Mouse (Mus musculus) heart, postnatal 14 days (tissue): ENCODE measurements around the gene Cfap44. TPM values are rescaled to one million over a fixed set of nuclear protein-coding genes. Genes with fewer than 3 reads are reported as not detected.

Source experiments
- DNase-seq, 2 experiments: peaks; one replicate each; pipeline ENCODE4 v3.0.0; 2021 to 2022
- intact Hi-C: fragments of 180-260 bp; cut with DNase I; formaldehyde crosslinking; loops from one replicate; pipeline ENCODE4 v1.15.1; 2025
- long read RNA-seq, 2 experiments: library from polyadenylated mRNA; stranded (forward); transcript quantifications; one replicate each; pipeline ENCODE4 v2.0.0; 2021
- total RNA-seq, 2 experiments: library from RNA; stranded (reverse); gene quantifications; 2 replicates each; pipeline ENCODE4 v1.2.3; 2021

The Cfap44 gene
- under 1 TPM in 1 of 2 experiments, not detected in 1; 0.31 TPM for total RNA-seq
- long read RNA-seq, experiment 1, result 0 reads
- long read RNA-seq, experiment 2, result 0 reads

GRCm38 (mm10) chr16:44394577-44395243 is at the start of gene Cfap44:
Gene Cfap44 (plus strand): TSS chr16:44394796.
- DNase-seq, result peak; percentile 50 to 59
- intact Hi-C loops, result no loop called here

- intact Hi-C loops, result no loop called here
- DNase-seq, result peak; percentile 95 to 98
Measured at GRCm38 (mm10) chr16:44347071-44347901, 47.3 kb upstream of the Cfap44 start, which contains the start of gene Spice1. Gene Spice1 (plus strand): TSS chr16:44347121.

GRCm38 (mm10) chr16:44349801-44350397 is 44.7 kb upstream of the Cfap44 start:
- intact Hi-C loops, result loop anchor here (2.0 kb wide), 1 partner anchor 13 kb away; no protein-coding TSS in a partner anchor
- DNase-seq, result no peak

GRCm38 (mm10) chr16:44356291-44356690 is 38.3 kb upstream of the Cfap44 start:
- DNase-seq, result no peak
- intact Hi-C loops, result no loop called here

- intact Hi-C loops, result no loop called here
- peak; percentile 41 to 43 for DNase-seq
Measured at GRCm38 (mm10) chr16:44357571-44358268, 36.9 kb upstream of the Cfap44 start.

GRCm38 (mm10) chr16:44361921-44362890 is 32.4 kb upstream of the Cfap44 start:
- intact Hi-C loops, result loop anchor here (1.0 to 10.0 kb wide), 4 partner anchors 13 to 187 kb away; partner anchors contain the start of gene Usf3
- peak; percentile 22 to 49 for DNase-seq

- intact Hi-C loops, result loop anchor here (10.0 kb wide), 1 partner anchor 191 kb away; the partner anchor contains the start of gene Usf3
- DNase-seq, result no peak
Measured at GRCm38 (mm10) chr16:44365522-44365921, 29.1 kb upstream of the Cfap44 start.

- DNase-seq, result no peak
- intact Hi-C loops, result no loop called here
Measured at GRCm38 (mm10) chr16:44375459-44375858, 19.1 kb upstream of the Cfap44 start.

- intact Hi-C loops, result no loop called here
- no peak for DNase-seq
Measured at GRCm38 (mm10) chr16:44380006-44380405, 14.6 kb upstream of the Cfap44 start.

GRCm38 (mm10) chr16:44381578-44381977 is 13.0 kb upstream of the Cfap44 start:
- intact Hi-C loops, result no loop called here
- DNase-seq, result no peak

- no peak for DNase-seq
- intact Hi-C loops, result no loop called here
Measured at GRCm38 (mm10) chr16:44383549-44383948, 11.0 kb upstream of the Cfap44 start.

GRCm38 (mm10) chr16:44384251-44384650 is 10.3 kb upstream of the Cfap44 start:
- intact Hi-C loops, result no loop called here
- no peak for DNase-seq

GRCm38 (mm10) chr16:44391877-44392548 is 2.6 kb upstream of the Cfap44 start:
- intact Hi-C loops, result no loop called here
- DNase-seq, result peak; percentile 29 to 36

- intact Hi-C loops, result no loop called here
- DNase-seq, result no peak
Measured at GRCm38 (mm10) chr16:44404933-44405332, 10.3 kb downstream of the Cfap44 start.

GRCm38 (mm10) chr16:44407211-44407610 is 12.6 kb downstream of the Cfap44 start:
- DNase-seq, result no peak
- intact Hi-C loops, result no loop called here

GRCm38 (mm10) chr16:44408290-44408689 is 13.7 kb downstream of the Cfap44 start:
- no peak for DNase-seq
- intact Hi-C loops, result no loop called here

GRCm38 (mm10) chr16:44410176-44410575 is 15.6 kb downstream of the Cfap44 start:
- DNase-seq, result peak in 1 of 2 experiments; percentile 9

GRCm38 (mm10) chr16:44417596-44417995 is 23.0 kb downstream of the Cfap44 start:
- intact Hi-C loops, result no loop called here
- no peak for DNase-seq

More at GRCm38 (mm10) chr16:44410176-44410575, 15.6 kb downstream of the Cfap44 start:
- intact Hi-C loops, result no loop called here
